Mouse (Mus musculus): Measurements from ENCODE around the gene Dock7.
"Not testable (repeated sequence)": the region's sequence is repeated elsewhere in the genome, so short reads cannot be mapped to it uniquely, and the experiment has no call there.

Gene Dock7

DNA sequence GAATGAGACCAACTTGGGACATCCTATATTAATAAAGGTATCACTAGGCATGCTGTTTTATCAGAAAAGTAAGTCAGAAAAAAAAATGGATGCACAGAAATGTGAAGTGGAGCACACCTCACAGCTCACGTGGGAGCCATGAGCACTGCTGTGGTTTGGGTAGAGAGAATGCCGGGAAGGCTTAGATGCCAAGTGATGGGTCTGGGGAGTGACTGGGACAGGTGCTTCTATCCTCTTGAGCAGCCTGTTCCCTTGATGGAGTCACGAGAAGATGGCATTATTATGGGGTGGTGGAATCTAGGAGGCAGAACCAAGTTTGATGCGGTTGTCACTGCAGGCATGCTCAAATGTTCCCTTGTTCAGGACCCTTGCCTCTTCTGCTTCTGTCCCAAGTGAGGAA is 109.7 kb downstream of the Dock7 start:
- no peak for DNase-seq (ENCODE audit: extremely low spot score, low spot score)

GRCm38 (mm10) chr4:99006319-99006718 is 114.4 kb downstream of the Dock7 start:
- no peak for DNase-seq (ENCODE audit: extremely low spot score, low spot score)

- DNase-seq (ENCODE audit: extremely low spot score, low spot score) = no peak
Observed at GRCm38 (mm10) chr4:99005574-99005973, 115.1 kb downstream of the Dock7 start.

DNA sequence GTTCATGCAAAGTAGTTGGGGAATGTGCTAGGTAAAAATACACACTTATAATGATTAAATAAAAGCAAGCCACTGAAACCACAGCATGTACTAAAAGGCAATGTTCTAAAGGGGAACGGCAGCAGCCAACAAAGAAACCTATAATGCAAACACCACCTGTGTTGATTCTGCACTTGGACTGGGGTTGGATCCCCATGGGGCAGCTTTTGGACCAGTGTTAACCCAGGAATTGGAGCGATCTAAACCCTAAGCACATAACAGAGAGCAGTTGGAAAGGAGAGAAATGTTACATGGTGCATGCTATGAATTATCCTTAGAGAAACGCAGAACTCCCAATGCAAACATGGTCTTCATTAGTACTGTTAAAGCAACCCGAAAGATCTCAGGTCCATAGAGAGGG is 127.2 kb downstream of the Dock7 start:
- DNase-seq (ENCODE audit: extremely low spot score, low spot score) = no peak

DNA sequence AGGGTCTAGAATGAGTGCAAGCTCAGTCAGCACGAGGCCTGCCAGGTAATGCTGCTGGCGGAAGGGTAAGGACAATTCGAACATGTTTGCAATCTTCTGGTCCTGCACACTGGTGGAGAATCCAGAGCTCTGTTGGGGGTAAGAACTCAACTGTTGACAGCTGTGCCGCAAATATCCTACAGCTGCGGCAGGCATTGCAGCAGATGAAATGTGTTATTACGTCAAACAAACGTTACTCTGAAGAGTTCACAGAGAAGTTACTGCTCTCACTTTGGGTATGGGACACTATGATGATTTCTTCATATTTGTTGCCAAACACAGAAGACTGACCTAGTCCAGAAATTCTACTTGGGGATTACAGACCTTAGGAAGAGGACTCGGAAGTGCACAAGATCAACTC is 136.0 kb downstream of the Dock7 start:
- no peak for DNase-seq (ENCODE audit: extremely low spot score, low spot score)

GRCm38 (mm10) chr4:98979976-98980375 is 140.7 kb downstream of the Dock7 start:
- DNase-seq (ENCODE audit: extremely low spot score, low spot score) = not testable (repeated sequence)

DNA sequence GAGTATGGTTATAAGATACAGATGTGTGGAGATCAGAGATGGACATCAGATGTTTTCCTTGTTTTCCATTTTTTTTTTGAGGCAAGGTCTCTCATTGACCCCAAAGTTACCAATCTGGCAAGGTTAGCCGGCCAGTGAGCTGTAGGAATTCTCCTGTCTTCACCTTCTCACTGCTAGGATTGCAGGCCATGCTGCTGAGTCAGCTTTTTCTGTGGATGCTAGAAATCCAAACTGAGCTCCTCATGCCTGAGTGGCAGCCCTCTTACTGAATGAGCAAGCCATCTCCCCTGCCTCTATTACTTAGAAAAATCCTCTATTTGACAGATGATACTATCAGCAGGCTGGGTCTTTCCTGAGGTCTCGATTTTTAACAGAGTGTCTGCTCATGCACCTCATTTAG is 142.0 kb downstream of the Dock7 start:
- no peak for DNase-seq (ENCODE audit: extremely low spot score, low spot score)

- not testable (repeated sequence) for DNase-seq (ENCODE audit: extremely low spot score, low spot score)
Observed at GRCm38 (mm10) chr4:98978288-98978687, 142.4 kb downstream of the Dock7 start.

DNA sequence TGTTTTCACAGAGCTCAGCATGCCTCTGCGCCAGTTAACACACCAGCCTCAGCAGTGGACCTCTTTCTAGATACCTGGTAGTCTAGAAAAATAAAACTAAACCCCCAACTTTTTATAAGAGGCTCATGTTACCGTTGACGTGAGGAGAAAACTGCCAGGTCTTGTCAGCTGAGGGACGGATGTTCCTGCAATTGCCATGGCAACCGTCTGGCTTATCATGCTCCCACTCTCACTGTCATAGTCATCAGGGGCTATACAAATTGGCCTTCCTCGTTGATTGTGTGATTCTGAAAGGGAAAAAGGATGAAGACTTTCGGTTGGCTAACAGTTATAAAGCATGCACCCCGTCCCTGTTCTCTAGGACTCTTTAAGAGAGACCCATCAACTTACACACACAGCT is 145.0 kb downstream of the Dock7 start:
- no peak for DNase-seq (ENCODE audit: extremely low spot score, low spot score)

DNA sequence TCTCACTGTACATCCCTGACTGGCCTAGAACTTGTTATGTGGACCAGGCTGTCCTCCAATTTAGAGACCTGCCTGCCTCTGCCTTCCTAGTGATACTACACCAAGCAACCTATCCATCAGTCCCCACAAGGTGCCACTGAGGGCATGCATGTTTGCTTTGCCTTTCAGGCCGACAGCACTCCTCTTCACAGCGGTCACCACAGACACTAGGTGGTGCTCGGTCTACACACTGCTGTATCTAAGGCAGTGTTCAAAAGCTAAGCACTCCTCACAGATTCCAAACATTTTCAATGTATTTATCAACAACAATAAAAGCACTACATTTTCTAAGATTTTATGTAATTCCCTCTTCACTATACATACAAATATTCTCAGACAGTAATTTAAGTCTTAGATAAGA is 150.8 kb downstream of the Dock7 start:
- no peak for DNase-seq (ENCODE audit: extremely low spot score, low spot score)

DNA sequence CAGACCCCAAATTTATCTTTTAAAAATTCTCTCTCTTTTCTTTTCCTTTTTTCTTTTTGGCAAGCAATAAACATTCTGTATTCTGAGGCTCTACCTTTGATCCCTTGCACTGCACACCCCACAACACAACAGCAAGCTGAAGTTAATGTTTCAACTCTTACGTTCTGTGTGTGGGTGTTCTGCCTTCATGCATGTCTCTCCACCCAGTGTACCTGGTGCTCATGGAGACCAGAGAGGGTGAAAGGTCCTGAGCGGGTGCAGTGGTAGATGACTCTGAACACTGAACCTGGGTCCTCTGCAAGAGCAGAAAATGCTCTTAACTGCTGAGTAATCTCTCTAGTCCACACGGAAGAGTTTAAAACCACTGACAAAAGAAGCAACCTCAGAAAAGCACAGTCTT is 160.5 kb downstream of the Dock7 start:
- no peak for DNase-seq (ENCODE audit: extremely low spot score, low spot score)

DNA sequence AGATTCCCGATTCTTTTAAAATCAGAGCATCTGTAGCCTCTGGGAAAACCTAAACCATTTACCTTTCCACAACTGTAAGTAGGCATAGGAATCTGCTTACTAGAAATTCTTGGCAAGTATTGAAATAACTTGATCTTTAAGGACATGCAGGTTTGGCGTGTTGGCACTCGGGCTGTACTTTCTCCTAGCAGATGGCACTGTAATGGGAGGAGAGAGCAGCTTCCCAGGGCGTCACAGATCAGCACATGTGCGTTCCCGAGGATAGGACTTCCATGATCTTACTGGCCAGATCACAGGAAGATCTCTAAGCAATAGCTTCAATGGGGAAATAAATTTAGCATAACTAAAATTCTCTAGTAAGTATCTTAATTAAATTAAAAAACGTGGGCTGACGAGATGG is 164.7 kb downstream of the Dock7 start:
- DNase-seq (ENCODE audit: extremely low spot score, low spot score) = no peak

GRCm38 (mm10) chr4:98950563-98950962 is 170.2 kb downstream of the Dock7 start:
- no peak for DNase-seq (ENCODE audit: extremely low spot score, low spot score)

DNA sequence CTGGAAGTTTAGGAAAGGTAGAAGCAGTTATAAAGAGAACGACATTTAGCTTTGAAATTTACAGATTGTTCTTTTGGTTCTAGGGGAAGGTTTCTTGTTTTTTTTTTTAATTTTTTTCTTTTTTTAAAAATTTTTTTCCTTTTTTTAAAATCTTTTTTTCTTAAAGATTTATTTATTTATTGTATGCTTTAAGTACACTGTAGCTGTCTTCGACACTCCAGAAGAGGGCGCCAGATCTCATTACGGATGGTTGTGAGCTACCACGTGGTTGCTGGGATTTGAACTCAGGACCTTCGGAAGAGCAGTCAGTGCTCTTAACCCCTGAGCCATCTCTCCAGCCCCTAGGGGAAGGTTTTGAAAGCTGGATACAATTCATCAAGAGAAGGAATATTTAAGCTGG is 182.5 kb downstream of the Dock7 start:
- DNase-seq (ENCODE audit: extremely low spot score, low spot score) = not testable (repeated sequence)

GRCm38 (mm10) chr4:98936036-98936435 is 184.7 kb downstream of the Dock7 start:
- DNase-seq (ENCODE audit: extremely low spot score, low spot score) = no peak

- DNase-seq (ENCODE audit: extremely low spot score, low spot score) = no peak
Observed at GRCm38 (mm10) chr4:98925250-98925781, 195.4 kb downstream of the Dock7 start.

- DNase-seq (ENCODE audit: extremely low spot score, low spot score) = no peak
Observed at GRCm38 (mm10) chr4:98924906-98925178, 195.9 kb downstream of the Dock7 start.

- peak; percentile 40 for DNase-seq (ENCODE audit: extremely low spot score, low spot score)
Observed at GRCm38 (mm10) chr4:98924071-98924905, 196.4 kb downstream of the Dock7 start.

DNA sequence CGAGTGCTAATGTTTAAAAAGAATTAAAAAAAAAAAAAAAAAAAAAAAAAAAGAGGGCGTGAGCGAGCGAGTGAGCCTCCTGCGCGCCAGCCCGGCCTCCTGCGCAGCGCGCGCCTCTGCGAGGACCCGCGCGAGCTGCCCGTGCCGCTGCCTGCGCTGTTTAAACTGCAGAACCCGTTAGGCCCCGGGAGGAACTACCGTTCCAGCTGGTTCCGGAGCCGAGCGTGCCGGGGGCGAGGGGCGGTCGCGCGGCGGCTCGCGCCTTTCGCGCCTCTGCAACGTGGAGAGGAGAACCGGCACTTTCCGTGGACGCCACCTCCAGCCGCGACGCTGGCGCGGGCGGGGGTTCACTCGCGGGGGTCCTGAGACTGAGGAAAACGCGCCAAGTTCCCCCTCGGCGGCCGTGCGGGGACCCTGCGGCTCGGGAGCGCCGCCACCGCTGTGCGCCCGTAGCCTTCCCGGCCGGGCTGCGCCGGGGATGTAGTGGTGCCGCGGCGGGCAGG is 197.1 kb downstream of the Dock7 start, which contains the start of gene Usp1:
TSS of gene Usp1 (plus strand) at position 243 of the 503 bp plus-strand sequence.
- DNase-seq (ENCODE audit: extremely low spot score, low spot score) = peak; percentile 89

GRCm38 (mm10) chr4:98922643-98923567 is 197.8 kb downstream of the Dock7 start:
- peak; percentile 92 for DNase-seq (ENCODE audit: extremely low spot score, low spot score)

DNA sequence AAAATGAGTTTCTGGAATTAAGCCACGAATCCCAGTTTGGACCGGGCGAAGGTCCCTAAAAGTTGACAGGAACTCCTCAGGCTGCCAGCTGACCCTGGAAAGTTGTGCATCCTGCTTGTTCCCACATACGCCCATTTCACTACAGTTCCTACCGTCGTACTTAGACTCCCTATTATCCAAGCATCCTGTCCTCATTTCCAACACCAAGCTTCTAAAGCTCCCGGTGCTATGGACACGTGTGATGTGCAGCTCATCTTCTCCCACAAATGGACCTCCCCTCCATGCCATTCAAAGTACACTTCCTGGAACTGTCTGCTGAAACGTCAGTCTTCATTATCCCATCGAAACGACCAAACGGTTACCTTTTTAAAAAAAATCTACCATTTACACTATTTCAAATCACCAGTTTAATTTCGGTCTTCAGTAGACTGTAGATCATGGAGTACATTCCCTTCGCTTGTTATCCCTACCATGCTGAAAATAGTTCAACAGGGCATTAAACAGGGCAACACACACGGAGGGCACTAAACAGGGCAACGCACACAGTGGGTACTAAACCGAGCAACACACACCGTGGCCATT is 198.6 kb downstream of the Dock7 start:
- no peak for DNase-seq (ENCODE audit: extremely low spot score, low spot score)

DNA sequence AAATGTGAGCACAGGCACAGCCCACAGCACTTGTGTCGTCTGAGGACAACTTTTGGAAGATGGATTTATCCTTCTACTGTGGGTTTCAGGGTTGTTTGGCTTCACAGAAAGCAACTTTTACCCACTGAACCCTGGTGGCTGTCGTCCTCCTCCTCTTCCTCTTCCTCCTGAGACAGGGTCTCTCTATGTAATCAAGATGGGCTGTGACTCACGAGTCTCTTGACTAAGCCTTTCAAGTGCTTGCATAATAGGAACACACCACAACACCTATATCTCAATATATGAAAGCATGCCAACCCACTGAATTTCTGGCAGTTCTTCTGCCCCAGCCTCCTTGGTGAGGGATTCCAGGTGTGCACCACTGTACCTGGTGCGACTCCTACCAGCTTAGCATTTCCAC is 199.8 kb downstream of the Dock7 start:
- no peak for DNase-seq (ENCODE audit: extremely low spot score, low spot score)

Measured in neural tube, embryonic 10.5 days (tissue).